Mouse (Mus musculus): ENCODE measurements around the gene Olfr250. TPM values are rescaled to one million over a fixed set of nuclear protein-coding genes. Genes with fewer than 3 reads are reported as not detected.
"Not testable (repeated sequence)": the region's sequence is repeated elsewhere in the genome, so short reads cannot be mapped to it uniquely, and the experiment has no call there.

Gene Olfr250
- not detected in 2 replicates for total RNA-seq (2017)

DNA sequence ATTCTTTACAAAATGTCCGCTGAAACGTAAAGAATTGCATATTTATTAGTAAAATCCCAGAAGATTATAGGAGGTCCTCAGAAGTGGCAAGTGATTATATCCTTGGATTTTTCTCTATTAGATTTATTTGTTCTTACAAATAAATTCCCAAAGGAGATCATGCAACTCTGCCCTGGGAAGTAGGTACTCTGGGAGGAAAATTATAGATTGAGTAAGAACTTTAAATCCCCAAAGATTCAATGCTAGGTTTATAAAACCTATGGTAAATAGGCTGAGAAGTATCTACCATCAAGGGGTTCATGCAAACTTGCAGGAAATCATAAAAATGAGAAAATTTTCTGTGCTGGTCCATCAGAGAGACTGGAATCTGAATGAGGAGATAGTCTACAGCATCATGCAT lies at the start of gene Olfr250:
TSS of gene Olfr250 (plus strand) at position 301 of the 400 bp plus-strand sequence.
- no peak for ATAC-seq (ENCODE audit: extremely low read depth, insufficient number of reproducible peaks, low FRiP score, poor library complexity, severe bottlenecking)

DNA sequence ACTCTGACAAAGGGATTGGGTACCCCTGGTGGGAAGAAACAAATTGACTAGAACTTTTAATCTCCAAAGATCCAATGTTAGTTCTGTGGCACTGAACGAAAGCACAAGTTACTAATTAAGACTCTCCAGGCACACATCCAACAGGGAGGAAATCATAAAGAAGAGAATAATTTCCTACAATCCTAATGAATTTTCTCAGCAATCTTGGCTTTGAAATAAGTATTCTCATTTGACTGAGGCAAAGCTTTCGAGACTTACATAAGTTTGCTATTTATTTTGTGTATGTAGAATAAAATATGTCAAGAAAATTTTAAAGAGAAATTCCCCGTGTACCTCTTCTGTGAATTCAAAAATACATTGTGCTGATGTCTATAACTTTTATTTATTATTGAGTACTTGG lies 37.9 kb upstream of the Olfr250 start, which contains the start of gene Olfr25:
TSS of gene Olfr25 (plus strand) at position 301 of the 400 bp plus-strand sequence.
- ATAC-seq (ENCODE audit: extremely low read depth, insufficient number of reproducible peaks, low FRiP score, poor library complexity, severe bottlenecking), result no peak

- no peak for ATAC-seq (ENCODE audit: extremely low read depth, insufficient number of reproducible peaks, low FRiP score, poor library complexity, severe bottlenecking)
Measured at GRCm38 (mm10) chr9:38348111-38348510, 18.6 kb upstream of the Olfr250 start, which contains the start of gene Olfr898. Gene Olfr898, plus strand, starts transcription at chr9:38348411.

DNA sequence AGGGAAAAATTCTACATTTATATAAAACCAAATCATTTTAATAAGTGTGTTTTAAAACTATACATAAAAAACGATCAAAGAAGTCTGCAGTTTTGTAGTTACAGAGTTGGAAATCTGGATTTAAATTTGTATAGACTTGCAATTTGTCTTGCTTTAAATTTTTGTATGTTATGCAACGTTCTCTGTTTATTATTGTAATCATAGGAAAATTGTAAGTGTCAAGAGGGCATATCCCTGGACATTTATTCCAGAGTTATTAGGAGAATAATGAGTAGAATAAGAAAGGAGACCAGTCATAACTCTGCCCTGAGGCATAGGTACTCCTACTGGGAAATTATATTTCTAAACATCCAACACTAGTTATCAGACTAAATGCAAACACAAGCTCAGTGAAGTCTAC lies 10.1 kb downstream of the Olfr250 start, which contains the start of gene Olfr251:
TSS of gene Olfr251 (plus strand) at position 301 of the 400 bp plus-strand sequence.
- no peak for ATAC-seq (ENCODE audit: extremely low read depth, insufficient number of reproducible peaks, low FRiP score, poor library complexity, severe bottlenecking)

DNA sequence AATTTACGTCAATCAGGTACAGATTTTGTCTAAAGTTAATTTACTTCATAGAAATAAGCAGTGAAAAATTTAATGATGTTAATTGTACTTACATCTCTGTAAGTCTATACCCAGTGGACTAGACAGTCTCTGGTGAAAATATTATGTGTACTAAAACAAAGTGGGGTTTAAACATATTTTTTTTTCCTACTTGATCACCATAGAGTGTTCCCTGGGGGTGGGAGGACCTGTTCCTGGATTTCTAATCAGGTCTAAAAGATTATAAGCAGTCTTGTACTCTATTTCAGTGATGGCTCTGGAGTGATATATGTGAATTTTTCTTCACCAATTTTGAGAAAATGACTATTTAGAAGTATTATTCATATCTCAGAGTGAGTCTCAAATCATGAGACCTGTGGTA lies 34.7 kb downstream of the Olfr250 start, which contains the start of gene Olfr147:
TSS of gene Olfr147 (plus strand) at position 301 of the 400 bp plus-strand sequence.
- ATAC-seq (ENCODE audit: extremely low read depth, insufficient number of reproducible peaks, low FRiP score, poor library complexity, severe bottlenecking), result no peak

DNA sequence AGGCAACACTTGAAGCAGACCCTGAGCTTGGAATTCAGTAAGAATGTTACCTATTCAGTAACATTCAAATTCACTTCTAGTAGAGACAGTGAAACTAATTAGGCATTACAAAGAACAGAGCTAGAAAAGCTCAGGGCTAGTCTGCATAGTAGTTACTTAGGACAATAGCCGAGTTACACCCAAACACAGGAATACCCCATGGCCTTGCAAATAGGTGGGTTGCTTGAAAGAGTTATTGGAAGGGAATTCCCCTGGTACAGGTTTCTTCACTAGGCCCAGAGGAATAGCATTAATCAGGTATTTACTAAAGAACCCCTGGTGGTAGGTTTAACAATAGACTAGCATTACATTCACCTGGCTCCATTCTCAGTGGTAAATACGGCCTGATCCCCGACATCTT lies 40.8 kb downstream of the Olfr250 start:
- not testable (repeated sequence) for ATAC-seq (ENCODE audit: extremely low read depth, insufficient number of reproducible peaks, low FRiP score, poor library complexity, severe bottlenecking)

DNA sequence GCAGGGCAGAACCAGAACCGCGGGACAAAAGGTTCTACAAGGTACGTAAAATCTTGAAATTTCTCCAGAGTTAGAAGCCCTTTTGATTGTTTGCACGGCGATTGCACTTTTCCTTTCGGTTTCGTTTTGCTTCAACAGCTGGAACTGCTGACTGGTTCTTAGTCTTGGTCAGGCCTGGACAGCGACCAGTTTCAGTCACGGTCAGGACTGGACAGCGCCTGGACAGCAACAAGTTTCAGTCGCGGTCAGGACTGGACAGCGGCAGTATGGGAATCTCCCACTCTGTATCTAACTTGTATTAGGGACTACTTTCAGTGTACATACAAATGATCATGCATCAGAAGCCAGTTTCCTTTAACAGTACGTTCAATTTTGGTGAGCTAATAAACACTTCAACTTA lies 46.8 kb downstream of the Olfr250 start:
- not testable (repeated sequence) for ATAC-seq (ENCODE audit: extremely low read depth, insufficient number of reproducible peaks, low FRiP score, poor library complexity, severe bottlenecking)

Other genes with a start within 250 kb of the Olfr250 start
- 0.12 TPM in 1 of 2 replicates, not detected in the other for gene Olfr890, start 224.4 kb upstream of the Olfr250 start, total RNA-seq (2017)
- not detected in 2 replicates for gene Olfr891, start 186.1 kb upstream of the Olfr250 start, total RNA-seq (2017)
- gene Olfr893, start 158.5 kb upstream of the Olfr250 start, total RNA-seq (2017), result 0.12 TPM in 1 of 2 replicates, not detected in the other
- not detected in 2 replicates for gene Olfr894, start 148.8 kb upstream of the Olfr250 start, total RNA-seq (2017)
- gene Olfr143, start 114.1 kb upstream of the Olfr250 start, total RNA-seq (2017), result not detected in 2 replicates
- gene Olfr895, start 99.0 kb upstream of the Olfr250 start, total RNA-seq (2017), result not detected in 2 replicates
- gene Olfr896-ps1, start 75.8 kb upstream of the Olfr250 start, total RNA-seq (2017), result not detected in 2 replicates
- gene Olfr25, start 37.8 kb upstream of the Olfr250 start, total RNA-seq (2017), result not detected in 2 replicates
- not detected in 2 replicates for gene Olfr898, start 18.5 kb upstream of the Olfr250 start, total RNA-seq (2017)
- not detected in 2 replicates for gene Olfr251, start 10.2 kb downstream of the Olfr250 start, total RNA-seq (2017)
- gene Olfr147, start 34.8 kb downstream of the Olfr250 start, total RNA-seq (2017), result not detected in 2 replicates
- not detected in 2 replicates for gene Olfr901, start 62.6 kb downstream of the Olfr250 start, total RNA-seq (2017)
- gene Olfr902, start 80.8 kb downstream of the Olfr250 start, total RNA-seq (2017), result not detected in 2 replicates
- gene Olfr904, start 96.2 kb downstream of the Olfr250 start, total RNA-seq (2017), result 0.12 TPM in 2 replicates
- 0.25 TPM in 1 of 2 replicates, not detected in the other for gene Olfr905, start 104.2 kb downstream of the Olfr250 start, total RNA-seq (2017)
- not detected in 2 replicates for gene Olfr906, start 120.2 kb downstream of the Olfr250 start, total RNA-seq (2017)
- gene Olfr907, start 128.9 kb downstream of the Olfr250 start, total RNA-seq (2017), result not detected in 2 replicates
- gene Olfr911-ps1, start 154.7 kb downstream of the Olfr250 start, total RNA-seq (2017), result not detected in 2 replicates
- gene Olfr910, start 171.0 kb downstream of the Olfr250 start, total RNA-seq (2017), result not detected in 2 replicates
- 0.12 TPM in 1 of 2 replicates, not detected in the other for gene Olfr912, start 213.3 kb downstream of the Olfr250 start, total RNA-seq (2017)
- gene Olfr913, start 225.9 kb downstream of the Olfr250 start, total RNA-seq (2017), result not detected in 2 replicates
- not detected in 2 replicates for gene Olfr914, start 238.2 kb downstream of the Olfr250 start, total RNA-seq (2017)